Mouse (Mus musculus) limb, embryonic 13.5 days (tissue): ENCODE data around the gene Morc2a. TPM values are rescaled to one million over a fixed set of nuclear protein-coding genes. Genes with fewer than 3 reads are reported as not detected.
"Not testable (repeated sequence)": the region's sequence is repeated elsewhere in the genome, so short reads cannot be mapped to it uniquely, and the experiment has no call there.

Experiments used
- ATAC-seq: fragments of 200-750 bp; cut with Nextera tagmentation; 2 replicates; pipeline ENCODE4 v1.8.0; 2017; ENCODE audit warnings: low read depth, moderate number of reproducible peaks, moderate TSS enrichment; ENCODE audit not compliant: low FRiP score
- H3K27ac ChIP-seq: fragments of 300-500 bp; sonication (generic); 2 replicates; pipeline ENCODE4 v1.5.1; 2015; ENCODE audit warnings: inconsistent platforms, mild to moderate bottlenecking, moderate library complexity
- H3K27me3 ChIP-seq: fragments of 300-500 bp; sonication (generic); 2 replicates; pipeline ENCODE4 v1.6.1; 2015; ENCODE audit warnings: mild to moderate bottlenecking, inconsistent platforms
- H3K36me3 ChIP-seq: fragments of 300-500 bp; sonication (generic); 2 replicates; pipeline ENCODE4 v1.6.1; 2015; ENCODE audit warnings: inconsistent platforms, mild to moderate bottlenecking, moderate library complexity
- H3K4me1 ChIP-seq: fragments of 300-500 bp; sonication (generic); 2 replicates; pipeline ENCODE4 v1.6.1; 2015; ENCODE audit warnings: inconsistent platforms
- H3K4me2 ChIP-seq: fragments of 300-500 bp; sonication (generic); replicated peaks from 2 replicates; pipeline ENCODE4 v1.6.1; 2015; ENCODE audit warnings: inconsistent platforms, mild to moderate bottlenecking, moderate library complexity
- H3K4me3 ChIP-seq: fragments of 300-500 bp; sonication (generic); 2 replicates; pipeline ENCODE4 v1.5.1; 2015; ENCODE audit warnings: moderate library complexity, mild to moderate bottlenecking, inconsistent platforms
- H3K9ac ChIP-seq: fragments of 300-500 bp; sonication (generic); 2 replicates; pipeline ENCODE4 v1.6.1; 2015; ENCODE audit warnings: mild to moderate bottlenecking, inconsistent platforms
- H3K9me3 ChIP-seq: fragments of 300-500 bp; sonication (generic); 2 replicates; pipeline ENCODE4 v1.6.1; 2016; ENCODE audit warnings: inconsistent platforms
- WGBS: fragments of 180-500 bp; shearing (Covaris S2); methylation state at CpG from one replicate; pipeline ENCODE4 v1.1.7; 2015; 5-methylcytosine and 5-hydroxymethylcytosine counted together
- polyA plus RNA-seq: library from polyadenylated mRNA; unstranded; fragments of >200 nt; fragmentation: Nextera tagmentation; extraction: Ambion mirVana; gene quantifications from 2 replicates; pipeline ENCODE4 v1.2.1, GENCODE M21; 2015

Gene Morc2a
- polyA plus RNA-seq = 32.4 and 37.0 TPM in 2 replicates

DNA sequence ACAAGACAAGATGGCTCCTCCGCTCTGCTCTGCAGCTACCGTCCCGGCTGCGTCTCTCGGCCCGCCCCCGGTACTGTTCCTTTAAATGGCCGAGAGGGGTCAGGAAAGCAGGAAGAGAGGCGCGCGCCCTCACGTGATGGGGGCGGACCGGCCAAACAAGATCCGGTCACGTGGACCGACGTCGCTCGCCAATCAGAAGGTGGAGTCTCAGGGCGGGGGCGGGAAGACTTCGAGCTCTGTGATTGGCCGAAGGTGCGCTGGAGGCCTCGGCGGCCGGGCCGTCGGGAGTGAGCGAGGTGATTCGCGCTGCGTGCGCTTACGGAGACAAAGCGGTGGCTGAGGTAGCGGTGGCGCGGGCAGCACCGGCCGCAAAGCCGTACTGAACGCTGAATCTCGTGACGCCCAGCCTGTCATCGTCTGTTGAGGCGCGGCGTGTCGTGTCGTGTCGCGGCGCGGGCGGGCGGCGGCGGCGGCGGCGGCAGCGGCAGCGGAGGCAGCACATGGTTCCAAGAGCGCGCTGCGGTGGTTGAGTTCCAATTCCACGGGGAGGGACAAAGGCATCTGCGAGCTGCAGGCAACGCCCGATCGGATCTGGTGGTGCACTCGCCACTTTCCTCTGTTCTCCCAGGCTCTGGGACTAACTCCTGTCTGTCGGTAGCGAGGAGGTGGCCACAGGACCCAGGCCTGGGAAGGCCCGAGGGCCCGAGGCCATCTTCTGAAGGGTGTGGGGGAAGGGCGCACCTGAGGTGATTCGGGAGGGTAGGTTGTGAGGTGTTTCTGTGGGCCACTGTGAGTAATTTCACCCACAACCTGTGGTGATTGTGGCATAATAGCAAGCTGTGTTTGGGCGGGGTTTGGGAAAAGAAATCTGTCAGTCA lies at the start of gene Morc2a:
Gene Morc2a (plus strand): TSS at position 228 of the 878 bp plus-strand sequence.
- Histone ChIP-seq H3K36me3 (peaks cover 51% of the 10 kb centered on the region), H3K27ac (peak within 1 kb of the TSS; percentile 95), H3K4me2 (peak within 1 kb of the TSS; percentile 81), H3K9ac (peak within 1 kb of the TSS; percentile 99), H3K4me1 (peaks cover 16% of the 10 kb centered on the region), H3K9me3 (peaks cover 24% of the 10 kb centered on the region), H3K27me3 (no peaks in the 10 kb centered on the region), H3K4me3 (peak within 1 kb of the TSS; percentile 96)
- ATAC-seq = peak; percentile 98
- WGBS = 1% methylated on average over 81 of the region's 81 CpGs

DNA sequence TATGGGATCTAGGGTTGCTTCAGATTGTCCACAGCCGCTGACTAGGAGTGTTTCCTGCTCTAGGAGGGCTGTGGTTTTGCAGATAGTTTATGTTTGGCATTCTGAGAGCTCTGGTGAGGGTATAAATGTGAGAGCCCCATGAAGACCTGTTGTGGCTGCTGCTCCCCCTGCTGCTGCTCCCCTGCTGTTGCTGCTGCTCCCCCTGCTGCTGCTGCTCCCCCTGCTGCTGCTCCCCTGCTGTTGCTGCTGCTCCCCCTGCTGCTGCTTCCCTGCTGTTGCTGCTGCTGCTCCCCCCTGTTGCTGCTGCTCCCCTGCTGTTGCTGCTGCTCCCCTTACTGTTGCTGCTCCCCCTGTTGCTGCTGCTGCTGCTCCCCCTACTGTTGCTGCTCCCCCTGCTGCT lies 47.0 kb upstream of the Morc2a start:
- H3K9me3 ChIP-seq, H3K4me3 ChIP-seq, H3K4me2 ChIP-seq, H3K27me3 ChIP-seq, ATAC-seq, H3K36me3 ChIP-seq, H3K27ac ChIP-seq, H3K9ac ChIP-seq, H3K4me1 ChIP-seq: not testable (repeated sequence)
- WGBS = 61% methylated on average over 1 of the region's 1 CpGs

DNA sequence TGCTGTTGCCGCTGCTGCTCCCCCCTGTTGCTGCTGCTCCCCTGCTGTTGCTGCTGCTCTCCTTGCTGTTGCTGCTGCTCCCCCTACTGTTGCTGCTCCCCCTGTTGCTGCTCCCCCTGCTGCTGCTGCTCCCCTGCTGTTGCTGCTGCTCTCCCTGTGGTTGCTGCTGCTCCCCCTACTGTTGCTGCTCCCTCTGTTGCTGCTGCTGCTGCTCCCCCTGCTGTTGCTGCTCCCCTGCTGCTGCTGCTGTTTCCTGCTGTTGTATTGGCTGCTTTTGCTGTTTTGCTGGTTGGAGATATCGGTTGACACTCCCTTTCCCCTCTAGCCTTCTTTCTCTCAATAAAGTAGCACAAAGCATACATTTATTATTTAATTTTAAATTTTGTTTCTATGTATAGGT lies 46.3 kb upstream of the Morc2a start:
- H3K9ac ChIP-seq, H3K9me3 ChIP-seq, ATAC-seq, H3K4me3 ChIP-seq, H3K27ac ChIP-seq, H3K4me2 ChIP-seq, H3K27me3 ChIP-seq, H3K36me3 ChIP-seq, H3K4me1 ChIP-seq: not testable (repeated sequence)
- WGBS = 46% methylated on average over 2 of the region's 2 CpGs

DNA sequence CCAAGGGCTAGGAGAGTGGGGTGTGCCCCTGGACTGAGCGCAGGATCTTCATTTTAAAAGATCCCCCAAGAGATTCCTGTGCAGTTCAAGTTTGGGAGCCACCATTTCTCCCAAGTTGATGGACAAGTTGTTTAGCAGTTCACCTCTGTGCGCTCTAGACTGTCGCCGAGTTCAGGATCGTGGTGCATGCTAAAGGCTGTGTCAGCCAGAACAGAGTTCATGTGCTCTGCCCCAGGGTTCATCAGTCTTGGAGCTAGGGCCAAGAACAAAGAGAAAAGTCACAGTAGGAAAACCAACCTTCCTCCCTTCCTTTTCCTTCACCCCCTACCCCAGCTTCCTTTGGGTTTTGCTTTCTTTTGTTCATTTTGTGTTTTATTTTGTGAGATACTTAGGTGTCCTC lies 42.5 kb upstream of the Morc2a start:
- Histone ChIP-seq H3K27me3 (no peaks in the 10 kb centered on the region), H3K36me3 (no peaks in the 10 kb centered on the region), H3K4me1 (no peaks in the 10 kb centered on the region), H3K9ac (no peak overlapping the region), H3K27ac (no peak overlapping the region), H3K4me2 (no peak overlapping the region), H3K9me3 (no peaks in the 10 kb centered on the region), H3K4me3 (no peak overlapping the region)
- no peak for ATAC-seq
- WGBS = 93% methylated on average over 5 of the region's 5 CpGs

DNA sequence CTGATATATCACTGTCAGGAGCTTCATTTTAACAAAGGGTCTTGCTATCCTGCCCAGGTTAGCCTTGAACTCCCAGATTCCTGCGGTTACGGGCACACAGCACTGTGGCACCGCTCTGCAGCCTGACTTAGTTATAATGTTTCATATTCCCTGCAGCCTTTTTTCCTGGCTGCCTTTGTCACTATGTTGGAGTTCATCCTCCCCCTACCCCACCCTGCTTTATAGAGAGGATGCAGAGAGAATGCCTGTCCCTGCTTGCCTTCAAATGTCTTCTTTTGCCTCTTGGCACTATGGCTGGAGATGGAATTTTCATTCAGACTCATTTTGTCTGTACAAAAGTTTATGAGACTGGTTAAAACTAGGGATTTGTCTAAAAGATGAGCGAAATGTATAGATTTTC lies 33.4 kb upstream of the Morc2a start:
- no peak overlapping the region for H3K4me2 ChIP-seq
- H3K4me1 ChIP-seq = no peaks in the 10 kb centered on the region
- no peak overlapping the region for H3K27ac ChIP-seq
- no peak for ATAC-seq
- no peak overlapping the region for H3K4me3 ChIP-seq
- H3K9ac ChIP-seq = no peak overlapping the region
- H3K9me3 ChIP-seq = no peaks in the 10 kb centered on the region
- WGBS = 82% methylated on average over 4 of the region's 4 CpGs
- H3K36me3 ChIP-seq = no peaks in the 10 kb centered on the region
- H3K27me3 ChIP-seq = no peaks in the 10 kb centered on the region

DNA sequence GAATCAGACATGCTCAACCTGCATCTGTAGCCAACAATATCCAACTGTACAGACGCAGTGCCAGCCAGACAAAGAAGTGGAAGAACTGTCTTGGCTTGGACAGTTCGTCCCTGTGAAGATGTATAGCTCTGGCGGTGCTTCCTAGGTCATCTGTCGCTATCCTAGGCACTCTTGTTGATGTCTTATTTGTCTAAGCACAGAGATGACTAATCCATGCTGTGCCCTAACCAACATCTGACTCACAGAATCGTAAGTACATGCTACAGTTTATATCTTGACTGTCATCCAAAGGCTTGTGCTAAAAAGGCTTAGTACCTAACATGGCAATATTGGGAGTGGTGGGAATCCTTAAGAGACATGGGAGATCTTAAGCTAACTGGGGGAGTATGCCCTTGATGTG lies 26.2 kb upstream of the Morc2a start:
- no peak for ATAC-seq
- no peak overlapping the region for H3K9ac ChIP-seq
- 86% methylated on average over 5 of the region's 5 CpGs for WGBS
- H3K27ac ChIP-seq = no peak overlapping the region
- no peaks in the 10 kb centered on the region for H3K4me1 ChIP-seq
- H3K4me3 ChIP-seq = no peak overlapping the region
- H3K27me3 ChIP-seq = 0 out of 2 replicates have a peak, but pooled peaks cover under 1% of the 10 kb centered on the region
- no peak overlapping the region for H3K4me2 ChIP-seq
- no peaks in the 10 kb centered on the region for H3K36me3 ChIP-seq
- H3K9me3 ChIP-seq = peaks cover 5% of the 10 kb centered on the region

DNA sequence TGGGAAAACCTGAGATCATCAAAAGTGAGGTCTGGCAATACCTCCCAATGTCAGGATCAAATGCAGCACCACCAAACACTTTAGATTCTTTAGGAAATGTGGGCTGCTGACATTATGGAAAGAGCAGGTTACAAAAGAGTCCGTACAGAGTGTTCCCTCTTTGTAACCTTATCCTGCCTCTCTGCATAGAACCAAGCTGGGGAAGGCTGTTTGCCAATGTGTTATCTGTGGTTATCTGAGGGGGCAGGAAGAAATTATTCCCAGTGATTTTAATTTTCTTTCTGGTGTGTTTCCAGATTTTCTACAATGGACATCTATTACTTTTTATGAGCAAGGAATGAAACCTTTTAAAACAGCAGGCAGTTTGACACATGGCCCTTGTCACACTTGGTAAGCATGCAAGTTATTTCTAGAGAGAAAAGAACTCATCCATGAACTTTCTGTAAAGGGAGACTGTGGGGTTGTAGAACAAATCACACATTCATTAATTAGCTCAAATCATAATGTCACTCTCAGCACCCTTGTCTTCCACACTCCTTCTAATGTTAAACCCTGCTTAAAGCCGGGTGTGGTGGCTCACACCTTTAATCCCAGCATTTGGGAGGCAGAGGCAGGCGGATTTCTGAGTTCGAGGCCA lies 24.5 kb upstream of the Morc2a start:
- Histone ChIP-seq H3K36me3 (no peaks in the 10 kb centered on the region), H3K9ac (no peak overlapping the region), H3K9me3 (peaks cover 5% of the 10 kb centered on the region), H3K4me1 (peaks cover 6% of the 10 kb centered on the region; the same call in 1 of the 2 replicates), H3K4me2 (no peak overlapping the region), H3K27me3 (peaks cover 14% of the 10 kb centered on the region), H3K4me3 (no peak overlapping the region), H3K27ac (no peak overlapping the region)
- WGBS = 74% methylated on average over 4 of the region's 4 CpGs
- ATAC-seq = no peak

DNA sequence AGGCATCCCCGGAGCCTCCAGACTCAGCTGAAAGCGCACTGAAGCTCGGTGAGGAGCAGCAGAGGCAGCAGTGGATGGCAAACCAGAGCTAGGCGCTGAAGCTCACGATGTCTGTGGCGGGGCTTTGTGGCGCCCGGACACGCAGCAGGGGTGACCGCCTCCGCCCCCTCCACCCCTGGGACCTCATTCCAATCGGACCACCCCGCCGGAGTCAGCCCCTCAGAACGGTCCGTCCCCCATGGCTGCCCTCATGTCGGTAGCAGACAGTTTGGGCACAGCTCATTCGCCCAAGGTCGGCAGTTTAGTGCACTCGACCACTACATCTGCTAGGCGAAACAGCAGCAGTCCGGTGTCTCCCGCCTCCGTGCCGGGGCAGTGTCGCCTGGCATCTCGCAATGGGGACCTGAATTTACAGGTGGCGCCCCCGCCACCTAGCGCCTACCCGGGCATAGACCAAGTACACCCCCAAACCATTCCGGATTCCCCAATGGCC lies 19.9 kb upstream of the Morc2a start:
- H3K36me3 ChIP-seq = no peaks in the 10 kb centered on the region
- peaks cover 24% of the 10 kb centered on the region for H3K27me3 ChIP-seq
- peaks cover 6% of the 10 kb centered on the region; the same call in 1 of the 2 replicates for H3K4me1 ChIP-seq
- peaks cover 5% of the 10 kb centered on the region for H3K9me3 ChIP-seq
- H3K4me3 ChIP-seq = peak overlapping the region; percentile 44
- no peak for ATAC-seq
- no peak overlapping the region for H3K27ac ChIP-seq
- H3K9ac ChIP-seq = peak overlapping the region; percentile 56
- WGBS = 2% methylated on average over 30 of the region's 32 CpGs
- H3K4me2 ChIP-seq = peak overlapping the region; percentile 84

DNA sequence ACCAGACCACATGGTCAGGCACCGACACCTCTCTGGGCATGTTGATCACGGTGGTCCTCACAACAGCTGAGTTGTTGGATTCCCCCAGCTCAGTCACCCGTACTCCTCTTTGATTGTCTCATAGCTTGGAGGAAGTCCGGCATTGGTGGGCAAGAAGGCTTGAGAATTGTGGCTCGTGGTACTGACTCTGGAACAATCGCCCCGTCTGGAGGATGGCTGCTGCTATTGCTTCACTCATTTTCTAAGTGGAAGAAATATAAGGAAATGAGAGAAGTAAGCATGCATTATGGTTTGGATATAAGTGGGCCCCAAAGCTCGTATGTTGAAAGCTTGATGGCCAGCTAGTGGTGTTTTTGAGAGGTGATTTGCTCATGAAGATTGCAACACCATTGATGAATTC lies 15.7 kb upstream of the Morc2a start:
- H3K4me1 ChIP-seq, ATAC-seq, H3K4me2 ChIP-seq, H3K36me3 ChIP-seq, H3K4me3 ChIP-seq, H3K27ac ChIP-seq, H3K9ac ChIP-seq: not testable (repeated sequence)
- Histone ChIP-seq H3K27me3 (peaks cover 19% of the 10 kb centered on the region), H3K9me3 (peaks cover 12% of the 10 kb centered on the region)
- 82% methylated on average over 8 of the region's 8 CpGs for WGBS

DNA sequence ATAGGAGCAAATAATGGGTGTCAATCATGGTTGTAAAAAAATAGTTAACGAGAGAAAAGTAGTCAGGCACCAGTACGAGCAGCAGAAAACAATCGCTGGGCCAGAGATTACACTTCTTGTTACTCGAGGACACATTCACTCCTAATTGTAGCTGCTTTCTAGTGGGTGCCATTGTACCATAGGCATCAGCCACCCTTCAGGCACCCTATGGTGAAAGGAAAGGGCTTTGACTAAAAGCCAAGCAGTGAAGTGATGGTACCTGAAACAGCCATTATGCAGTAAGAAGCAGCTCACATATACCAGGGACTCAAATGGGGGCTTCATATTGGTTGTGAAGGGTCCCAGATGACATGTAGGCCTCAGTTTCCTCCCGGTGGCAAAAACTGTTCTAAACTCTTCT lies 1.3 kb upstream of the Morc2a start:
- Histone ChIP-seq H3K27me3 (no peaks in the 10 kb centered on the region), H3K4me2 (peak overlapping the region; percentile 71), H3K4me1 (peaks cover 16% of the 10 kb centered on the region), H3K27ac (no peak overlapping the region), H3K36me3 (peaks cover 55% of the 10 kb centered on the region), H3K9me3 (peaks cover 27% of the 10 kb centered on the region), H3K9ac (peak overlapping the region; percentile 99), H3K4me3 (peak overlapping the region; percentile 96)
- 84% methylated on average over 5 of the region's 5 CpGs for WGBS
- ATAC-seq = no peak

DNA sequence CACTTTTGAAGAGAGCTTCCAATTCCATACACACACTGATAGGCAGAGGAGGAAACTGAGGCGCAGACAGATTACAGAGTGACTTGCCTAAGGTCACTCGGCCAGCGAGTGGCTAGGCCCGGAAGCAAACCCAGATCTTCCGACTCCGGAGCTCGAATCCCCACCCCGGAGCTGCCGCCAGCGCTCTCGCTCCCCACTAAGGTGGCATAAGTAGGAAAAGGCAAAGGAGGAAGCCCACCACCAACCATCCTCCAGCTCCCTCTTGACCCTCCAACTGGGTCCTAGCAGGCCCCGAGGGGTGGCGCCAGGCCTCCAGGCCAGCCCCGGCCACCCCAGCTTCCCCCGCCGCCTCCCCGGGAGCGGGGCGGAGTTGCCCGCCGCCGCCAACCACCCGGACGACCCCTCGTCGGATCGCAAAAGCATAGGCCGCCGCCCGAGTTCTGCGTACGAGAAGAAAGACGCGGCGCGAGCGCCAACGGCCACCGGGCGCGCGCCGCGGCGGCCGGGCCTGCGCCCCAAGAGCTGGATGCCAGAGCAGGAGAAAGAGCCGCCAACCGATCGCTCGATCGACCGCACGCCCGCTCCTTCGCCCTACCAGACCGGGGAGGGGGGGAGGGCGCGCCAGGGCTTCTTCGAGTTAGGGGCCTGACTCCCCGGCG lies 557 bp upstream of the Morc2a start:
- under 1% methylated on average over 57 of the region's 62 CpGs for WGBS
- Histone ChIP-seq H3K4me1 (peaks cover 16% of the 10 kb centered on the region), H3K9me3 (peaks cover 24% of the 10 kb centered on the region), H3K4me3 (peak overlapping the region; percentile 96), H3K27ac (peak overlapping the region; percentile 95), H3K4me2 (peak overlapping the region; percentile 71), H3K9ac (peak overlapping the region; percentile 99), H3K27me3 (no peaks in the 10 kb centered on the region), H3K36me3 (peaks cover 51% of the 10 kb centered on the region)
- peak; percentile 29 for ATAC-seq

DNA sequence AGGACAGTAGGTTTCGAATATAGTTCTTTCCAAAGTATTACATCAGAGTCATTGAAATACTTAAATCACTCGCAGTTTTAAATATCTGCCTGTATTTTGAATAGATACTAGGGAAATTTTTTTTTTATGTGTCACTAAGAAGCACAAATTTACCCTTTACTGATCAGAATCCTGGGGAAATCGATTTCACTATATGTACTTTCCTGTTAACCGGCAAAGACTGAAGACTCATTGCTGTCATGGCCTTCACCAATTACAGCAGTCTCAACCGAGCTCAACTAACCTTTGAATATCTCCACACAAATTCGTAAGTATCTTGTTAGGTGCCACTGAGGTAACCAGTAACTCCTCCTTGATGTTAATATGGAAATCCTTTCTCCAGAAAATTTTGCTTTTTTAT lies 1.1 kb downstream of the Morc2a start:
- Histone ChIP-seq H3K27ac (no peak overlapping the region), H3K4me2 (peak overlapping the region; percentile 81), H3K27me3 (no peaks in the 10 kb centered on the region), H3K4me1 (peaks cover 16% of the 10 kb centered on the region), H3K9ac (no peak overlapping the region), H3K36me3 (peaks cover 50% of the 10 kb centered on the region), H3K4me3 (peak overlapping the region; percentile 96), H3K9me3 (peaks cover 15% of the 10 kb centered on the region)
- 94% methylated on average over 6 of the region's 6 CpGs for WGBS
- no peak for ATAC-seq
